Mouse (Mus musculus): ENCODE data around the gene Git1. TPM values are rescaled to one million over a fixed set of nuclear protein-coding genes. Genes with fewer than 3 reads are reported as not detected.
A peak's percentile ranks its signal among the peaks of the same experiment; 100 is the strongest.

Gene Git1
- total and polyA plus RNA-seq, 3 experiments: 8.8 to 57.8 (median 28.9) TPM

DNA sequence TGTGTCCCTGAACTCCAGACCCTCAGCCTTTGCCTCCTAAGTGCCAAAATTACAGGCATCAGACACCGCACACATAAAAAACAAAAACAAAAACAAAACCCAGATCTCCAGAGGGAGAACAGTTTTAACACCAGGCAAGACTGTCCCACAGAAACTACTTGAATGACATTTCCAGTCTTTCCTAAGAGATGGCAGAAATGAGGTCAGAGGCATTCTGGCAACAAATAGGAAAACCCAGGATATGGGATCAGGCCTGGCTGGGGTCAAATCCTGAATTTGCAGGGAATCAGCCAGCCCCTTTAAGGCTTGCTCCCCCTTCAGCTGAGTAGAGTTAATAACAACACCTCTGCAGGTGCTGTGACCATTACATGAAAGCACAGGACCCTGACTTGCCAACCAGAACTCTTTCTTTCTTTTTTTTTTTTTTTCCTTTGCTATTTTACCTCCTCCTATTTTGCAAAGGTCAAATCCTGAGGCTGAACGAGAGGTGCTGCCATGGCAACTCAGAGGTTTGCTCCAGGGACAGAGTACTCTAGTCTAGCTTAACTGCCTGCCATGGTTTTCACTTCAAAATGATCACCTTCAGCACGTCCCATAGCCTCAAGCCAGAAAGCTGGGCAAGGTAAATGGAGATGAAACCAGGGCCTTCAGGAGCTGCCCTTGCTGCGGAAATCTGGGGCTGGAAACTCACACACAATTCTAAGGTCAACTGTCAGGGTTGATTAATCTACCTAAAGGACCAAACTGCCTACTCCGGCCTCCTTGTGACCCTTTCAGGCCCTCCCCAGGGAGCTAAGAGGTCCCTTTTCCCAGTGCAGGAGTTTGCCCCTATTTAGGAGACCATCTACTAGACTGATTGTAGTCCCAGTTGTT is 23.4 kb downstream of the Git1 start:
- H3K79me2 ChIP-seq (replicated peaks; ENCODE audit: control insufficient read depth, extremely low read depth, insufficient read depth, poor library complexity, severe bottlenecking): no peaks in the 10 kb centered on the region
- H3K9ac ChIP-seq (ENCODE audit: insufficient read depth, low read depth): no peak overlapping the region
- H3K27me3 ChIP-seq (replicated peaks): no peaks in the 10 kb centered on the region
- no peak overlapping the region for H3K4me3 ChIP-seq (replicated peaks in 1 of 3; ENCODE audit: low read depth in 2 of 3, low read length in 2 of 3, poor library complexity in 1 of 3)
- H3K9me3 ChIP-seq (replicated peaks; ENCODE audit: low read length): peaks cover 12% of the 10 kb centered on the region
- no peak for DNase-seq (ENCODE audit: extremely low read depth)
- H3K4me2 ChIP-seq (ENCODE audit: insufficient read depth, low read depth, poor library complexity, severe bottlenecking): no peak overlapping the region
- in situ Hi-C loops (cut with MboI; ENCODE audit: low pct_ligation_motif_present, low pct_unique_long_range_greater_than_20kb, low sequenced_read_pairs): loop anchor here (10.0 kb wide), 1 partner anchor 278 kb away; no protein-coding TSS in a partner anchor
- H3K36me3 ChIP-seq (replicated peaks in 1 of 2; ENCODE audit: control insufficient read depth in 1 of 2, insufficient read depth in 1 of 2, low read length in 1 of 2): peaks cover 0 to 10% of the 10 kb centered on the region in 2 experiments
- peaks cover 26 to 68% of the 10 kb centered on the region in 2 experiments for H3K4me1 ChIP-seq (ENCODE audit: control insufficient read depth in 1 of 2, insufficient read depth in 2 of 2)
- TF ChIP-seq KAT2A (IDR thresholded peaks at IDR 0.05; ENCODE audit: insufficient replicate concordance, low read length): no peak
- TF ChIP-seq TBP (conservative IDR thresholded peaks at IDR 0.05; ENCODE audit: low read depth, low read length): no peak
- TF ChIP-seq JUND (conservative IDR thresholded peaks at IDR 0.05; ENCODE audit: low read depth, low read length): no peak
- no peak for TF ChIP-seq GABPA (IDR thresholded peaks at IDR 0.05; ENCODE audit: insufficient replicate concordance, low read depth, low read length)
- no peak for TF ChIP-seq MAZ (IDR thresholded peaks at IDR 0.05; ENCODE audit: low read depth, low read length)
- TF ChIP-seq USF2 (conservative IDR thresholded peaks at IDR 0.05; ENCODE audit: low read depth, low read length): no peak
- peak; percentile 47; the same call in 1 of the 2 replicates for TF ChIP-seq ZNF384 (IDR thresholded peaks at IDR 0.05; ENCODE audit: low read depth, low read length)
- no peak for TF ChIP-seq JUN (IDR thresholded peaks at IDR 0.05; ENCODE audit: insufficient read depth, low read depth, low read length)
- H3K27ac ChIP-seq (ENCODE audit: insufficient read depth, low read depth): no peak overlapping the region
- dilution Hi-C loops (cut with MboI; ENCODE audit: extremely low pct_ligation_motif_present, extremely low pct_unique_long_range_greater_than_20kb, low sequenced_read_pairs): no loop called here

- no peak overlapping the region for H3K4me3 ChIP-seq (replicated peaks in 1 of 3; ENCODE audit: low read depth in 2 of 3, low read length in 2 of 3, poor library complexity in 1 of 3)
- no peak for DNase-seq (ENCODE audit: extremely low read depth)
- H3K27me3 ChIP-seq (replicated peaks): no peaks in the 10 kb centered on the region
- H3K9me3 ChIP-seq (replicated peaks; ENCODE audit: low read length): peaks cover 12% of the 10 kb centered on the region
- in situ Hi-C loops (cut with MboI; ENCODE audit: low pct_ligation_motif_present, low pct_unique_long_range_greater_than_20kb, low sequenced_read_pairs) (loop anchor here (10.0 kb wide), 1 partner anchor 277 kb away; no protein-coding TSS in a partner anchor), dilution Hi-C loops (cut with MboI; ENCODE audit: extremely low pct_ligation_motif_present, extremely low pct_unique_long_range_greater_than_20kb, low sequenced_read_pairs) (no loop called here)
- no peaks in the 10 kb centered on the region for H3K79me2 ChIP-seq (replicated peaks; ENCODE audit: control insufficient read depth, extremely low read depth, insufficient read depth, poor library complexity, severe bottlenecking)
- peaks cover 0 to 10% of the 10 kb centered on the region in 2 experiments for H3K36me3 ChIP-seq (replicated peaks in 1 of 2; ENCODE audit: control insufficient read depth in 1 of 2, insufficient read depth in 1 of 2, low read length in 1 of 2)
- H3K4me2 ChIP-seq (ENCODE audit: insufficient read depth, low read depth, poor library complexity, severe bottlenecking): no peak overlapping the region
- no peak for TF ChIP-seq ELF1 (IDR thresholded peaks at IDR 0.05; ENCODE audit: low read depth, low read length)
- no peak for TF ChIP-seq CHD2 (IDR thresholded peaks at IDR 0.05; ENCODE audit: low read length)
- TF ChIP-seq E2F4 (IDR thresholded peaks at IDR 0.05; ENCODE audit: insufficient replicate concordance, low read depth, low read length): no peak
- no peak for TF ChIP-seq POLR2A (IDR thresholded peaks at IDR 0.05; ENCODE audit: low read depth, low read length)
- no peak overlapping the region for H3K27ac ChIP-seq (ENCODE audit: insufficient read depth, low read depth)
- H3K9ac ChIP-seq (ENCODE audit: insufficient read depth, low read depth): no peak overlapping the region
- H3K4me1 ChIP-seq (ENCODE audit: control insufficient read depth in 1 of 2, insufficient read depth in 2 of 2): peaks cover 23 to 59% of the 10 kb centered on the region in 2 experiments
Measured at GRCm38 (mm10) chr11:77518051-77518798, 24.9 kb downstream of the Git1 start.

Measured in CH12.LX (cell line).